Mouse (Mus musculus) liver, embryonic 14.5 days (tissue): Measurements from ENCODE around the gene Gm10024. TPM values are rescaled to one million over a fixed set of nuclear protein-coding genes. Genes with fewer than 3 reads are reported as not detected.
"Not testable (repeated sequence)": the region's sequence is repeated elsewhere in the genome, so short reads cannot be mapped to it uniquely, and the experiment has no call there.

ENCODE experiments used
- ATAC-seq: fragments of 200-750 bp; cut with Nextera tagmentation; 2 replicates; pipeline ENCODE4 v1.8.0; 2017; ENCODE audit warnings: moderate number of reproducible peaks, mild to moderate bottlenecking, moderate library complexity; ENCODE audit not compliant: insufficient read depth
- DNase-seq, 3 experiments: peaks; one replicate each; pipeline ENCODE4 v3.0.0-alpha.2; 2012 to 2013; ENCODE audit warnings: low read depth in 3 of 3, low spot score in 3 of 3
- H3K27ac ChIP-seq: fragments of 300-500 bp; sonication (generic); 2 replicates; pipeline ENCODE4 v1.5.1; 2014; ENCODE audit warnings: moderate library complexity, mild to moderate bottlenecking, control low read depth, inconsistent platforms
- H3K27me3 ChIP-seq: fragments of 300-500 bp; sonication (generic); 2 replicates; pipeline ENCODE4 v1.6.1; 2014; ENCODE audit warnings: mild to moderate bottlenecking, low read length, moderate library complexity; ENCODE audit not compliant: control insufficient read depth, insufficient read depth
- H3K36me3 ChIP-seq: fragments of 300-500 bp; sonication (generic); replicated peaks from 2 replicates; pipeline ENCODE4 v1.6.1; 2014; ENCODE audit warnings: low read depth; ENCODE audit not compliant: control insufficient read depth, insufficient read depth
- H3K4me1 ChIP-seq, 2 experiments: fragments of 200-500 bp in 1 of 2; fragments of 300-500 bp in 1 of 2; sonication (generic) in 1 of 2; replicated peaks; 2 replicates each; pipeline ENCODE4 v1.6.1; 2012 to 2014; ENCODE audit warnings: antibody characterized with exemption in 1 of 2, inconsistent platforms in 1 of 2, low read length in 1 of 2; ENCODE audit not compliant: control insufficient read depth in 2 of 2, insufficient read depth in 2 of 2
- H3K4me2 ChIP-seq: fragments of 300-500 bp; sonication (generic); 2 replicates; pipeline ENCODE4 v1.6.1; 2014; ENCODE audit warnings: low read depth, mild to moderate bottlenecking, control low read depth, moderate library complexity
- H3K4me3 ChIP-seq, 2 experiments: fragments of 200-500 bp in 1 of 2; fragments of 300-500 bp in 1 of 2; sonication (generic) in 1 of 2; 2 replicates each; pipeline ENCODE4 v1.5.1; 2012 to 2014; ENCODE audit warnings: low read depth in 2 of 2, low read length in 2 of 2, mild to moderate bottlenecking in 2 of 2, control low read depth in 1 of 2, inconsistent platforms in 1 of 2, moderate library complexity in 1 of 2; ENCODE audit not compliant: insufficient read depth in 1 of 2
- H3K9ac ChIP-seq: fragments of 300-500 bp; sonication (generic); replicated peaks from 2 replicates; pipeline ENCODE4 v1.6.1; 2014; ENCODE audit warnings: mild to moderate bottlenecking, control low read depth, moderate library complexity
- H3K9me3 ChIP-seq: fragments of 300-500 bp; sonication (generic); 2 replicates; pipeline ENCODE4 v1.6.1; 2016; ENCODE audit warnings: low read length, mixed read lengths; ENCODE audit not compliant: control insufficient read depth
- CTCF ChIP-seq: IDR thresholded peaks from 2 replicates; pipeline ENCODE4 v1.5.1; 2016; ENCODE audit warnings: antibody characterized with exemption, low read depth, control low read depth
- EP300 ChIP-seq: IDR thresholded peaks from 2 replicates; pipeline ENCODE4 v1.6.1; 2016; ENCODE audit warnings: antibody characterized with exemption, low read depth
- WGBS: fragments of 180-500 bp; shearing (Covaris S2); extraction: QIAGEN DNeasy Blood & Tissue Kit; methylation state at CpG from one replicate; pipeline ENCODE4 v1.1.7; 2014; ENCODE audit not compliant: insufficient replicate concordance; 5-methylcytosine and 5-hydroxymethylcytosine counted together
- polyA plus RNA-seq, 2 experiments: library from polyadenylated mRNA; depleted of rRNA in 1 of 2; stranded (reverse) in 1 of 2; unstranded in 1 of 2; fragments of >200 nt; fragmentation: Nextera tagmentation in 1 of 2; extraction: Ambion mirVana in 1 of 2; gene quantifications; 2 replicates each; pipeline versions ENCODE4 v1.2.1 to v1.2.3; 2012 to 2014

The Gm10024 gene
- polyA plus RNA-seq, 2 experiments = not detected

DNA sequence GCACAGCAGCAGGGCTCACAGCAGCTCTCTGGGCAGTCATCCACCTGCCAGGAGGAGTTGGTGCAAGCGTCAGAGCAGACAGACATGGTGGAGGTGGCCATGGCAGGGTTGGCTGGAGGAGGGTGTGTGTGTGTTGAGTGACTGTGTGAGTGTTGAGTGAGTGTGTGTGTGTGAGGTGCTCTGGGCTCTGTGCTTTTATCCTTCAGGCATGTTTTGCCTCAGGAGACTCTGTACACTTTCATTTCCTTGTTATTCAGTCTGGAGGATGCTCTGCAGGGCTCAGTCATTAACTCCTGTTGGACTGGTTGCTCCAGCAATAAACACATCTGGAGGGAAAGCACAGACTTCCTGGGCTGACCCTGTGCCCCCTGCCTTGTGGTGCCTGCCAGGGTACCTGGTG is 40.0 kb downstream of the Gm10024 start, which contains the start of gene Gm9736:
Gm9736 (minus strand) TSS at position 101 of the 400 bp plus-strand sequence.
- not testable (repeated sequence) for H3K4me2 ChIP-seq, DNase-seq, ATAC-seq, H3K27me3 ChIP-seq, H3K9me3 ChIP-seq, H3K4me3 ChIP-seq, H3K36me3 ChIP-seq, H3K9ac ChIP-seq, H3K4me1 ChIP-seq, H3K27ac ChIP-seq
- 60% methylated on average over 1 of the region's 1 CpGs for WGBS

DNA sequence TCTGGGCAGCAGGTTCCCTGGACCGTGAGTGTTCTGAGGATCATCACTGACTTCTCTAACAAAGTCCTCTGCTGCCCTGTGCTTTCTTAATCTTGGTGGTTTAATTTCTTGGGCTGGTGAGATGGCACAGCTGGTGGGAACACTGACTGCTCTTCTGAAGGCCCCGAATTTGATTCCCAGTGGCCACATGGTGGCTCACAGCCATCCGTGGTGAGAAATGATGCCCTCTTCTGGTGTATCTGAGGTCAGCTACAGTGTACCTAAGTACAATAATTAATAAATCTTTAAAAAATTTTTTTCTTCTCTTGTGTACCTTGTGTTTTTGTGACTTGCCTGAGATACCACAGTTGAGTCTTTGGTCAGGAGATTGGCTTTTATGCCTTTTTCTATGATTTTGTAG is 41.1 kb downstream of the Gm10024 start:
- not testable (repeated sequence) for ATAC-seq, DNase-seq, H3K27ac ChIP-seq, H3K9me3 ChIP-seq, H3K27me3 ChIP-seq, H3K4me3 ChIP-seq, H3K36me3 ChIP-seq, H3K9ac ChIP-seq, H3K4me1 ChIP-seq, H3K4me2 ChIP-seq
- 42% methylated on average over 3 of the region's 3 CpGs for WGBS

DNA sequence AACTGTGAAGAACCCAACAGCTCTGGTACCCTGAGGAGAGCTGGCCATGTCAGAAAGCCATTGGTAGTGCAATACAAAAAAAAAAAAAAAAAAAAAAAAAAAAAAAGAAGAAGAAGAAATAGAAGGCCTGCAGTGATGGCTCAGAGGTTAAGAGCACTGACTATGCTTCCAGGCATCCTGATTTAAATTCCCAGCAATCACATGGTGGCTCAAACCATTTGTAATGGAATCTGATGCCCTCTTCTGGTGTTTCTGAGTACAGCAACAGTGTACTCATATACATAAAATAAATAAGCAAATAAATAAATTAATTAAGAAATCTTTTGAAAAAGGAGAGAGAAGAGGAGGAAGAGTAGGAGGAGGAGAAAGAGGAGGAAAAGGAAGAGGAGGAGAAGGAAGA is 42.2 kb downstream of the Gm10024 start:
- H3K9ac ChIP-seq = no peak overlapping the region
- no peak overlapping the region for H3K4me2 ChIP-seq
- no peak for TF ChIP-seq EP300
- no peak; the same call in 1 of the 2 replicates for TF ChIP-seq CTCF
- DNase-seq (no peak), ATAC-seq (no peak)
- no peaks in the 10 kb centered on the region for H3K27me3 ChIP-seq
- H3K9me3 ChIP-seq = no peaks in the 10 kb centered on the region
- H3K36me3 ChIP-seq = no peaks in the 10 kb centered on the region
- no peaks in the 10 kb centered on the region for H3K4me1 ChIP-seq
- H3K4me3 ChIP-seq = no peak overlapping the region
- no peak overlapping the region for H3K27ac ChIP-seq

DNA sequence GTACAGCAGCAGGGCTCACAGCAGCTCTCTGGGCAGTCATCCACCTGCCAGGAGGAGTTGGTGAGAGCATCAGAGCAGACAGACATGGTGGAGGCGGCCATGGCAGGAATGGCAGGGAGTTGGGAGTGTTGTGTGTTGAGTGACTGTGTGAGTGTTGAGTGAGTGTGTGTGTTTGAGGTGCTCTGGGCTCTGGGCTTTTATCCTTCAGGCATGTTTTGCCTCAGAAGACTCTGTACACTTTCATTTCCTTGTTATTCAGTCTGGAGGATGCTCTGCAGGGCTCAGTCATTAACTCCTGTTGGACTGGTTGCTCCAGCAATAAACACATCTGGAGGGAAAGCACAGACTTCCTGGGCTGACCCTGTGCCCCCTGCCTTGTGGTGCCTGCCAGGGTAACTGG is 48.3 kb downstream of the Gm10024 start, which contains the start of gene Gm3233:
Gm3233 (minus strand) TSS at position 101 of the 400 bp plus-strand sequence.
- not testable (repeated sequence) for H3K9ac ChIP-seq, H3K27ac ChIP-seq, H3K9me3 ChIP-seq, H3K27me3 ChIP-seq, ATAC-seq, H3K4me3 ChIP-seq, H3K4me1 ChIP-seq, H3K4me2 ChIP-seq, DNase-seq, H3K36me3 ChIP-seq
- no CpG with 5 or more reads among the region's 1 CpGs for WGBS

Other genes starting within 250 kb of the Gm10024 start
- 9.6 and 13.9 TPM in 2 replicates for gene Fam207a, start 195.7 kb upstream of the Gm10024 start, polyA plus RNA-seq (2012; rRNA removed)
- 16.7 and 19.5 TPM in 2 replicates for gene Fam207a, start 195.7 kb upstream of the Gm10024 start, polyA plus RNA-seq (2014; fragmentation: Nextera tagmentation; extraction: Ambion mirVana)
- 7.1 and 8.7 TPM in 2 replicates for gene Itgb2, start 181.2 kb upstream of the Gm10024 start, polyA plus RNA-seq (2012; rRNA removed)
- gene Itgb2, start 181.2 kb upstream of the Gm10024 start, polyA plus RNA-seq (2014; fragmentation: Nextera tagmentation; extraction: Ambion mirVana) = 9.2 and 11.1 TPM in 2 replicates
- gene Pttg1ip, start 129.7 kb upstream of the Gm10024 start, polyA plus RNA-seq (2012; rRNA removed) = 36.6 and 40.5 TPM in 2 replicates
- gene Pttg1ip, start 129.7 kb upstream of the Gm10024 start, polyA plus RNA-seq (2014; fragmentation: Nextera tagmentation; extraction: Ambion mirVana) = 64.8 and 69.1 TPM in 2 replicates
- 74.1 and 109 TPM in 2 replicates for gene Sumo3, start 105.4 kb upstream of the Gm10024 start, polyA plus RNA-seq (2012; rRNA removed)
- gene Sumo3, start 105.4 kb upstream of the Gm10024 start, polyA plus RNA-seq (2014; fragmentation: Nextera tagmentation; extraction: Ambion mirVana) = 82.5 and 87.7 TPM in 2 replicates
- gene Gm49325, start 105.3 kb upstream of the Gm10024 start, polyA plus RNA-seq (2012; rRNA removed) = 0.09 TPM in 1 of 2 replicates, not detected in the other
- gene Gm49325, start 105.3 kb upstream of the Gm10024 start, polyA plus RNA-seq (2014; fragmentation: Nextera tagmentation; extraction: Ambion mirVana) = not detected in 2 replicates
- 19.3 TPM in 2 replicates for gene Ube2g2, start 89.2 kb upstream of the Gm10024 start, polyA plus RNA-seq (2012; rRNA removed)
- 25.3 and 27.1 TPM in 2 replicates for gene Ube2g2, start 89.2 kb upstream of the Gm10024 start, polyA plus RNA-seq (2014; fragmentation: Nextera tagmentation; extraction: Ambion mirVana)
- gene Tspear, start 24.9 kb upstream of the Gm10024 start, polyA plus RNA-seq (2012; rRNA removed) = 0.03 TPM in 1 of 2 replicates, not detected in the other
- gene Tspear, start 24.9 kb upstream of the Gm10024 start, polyA plus RNA-seq (2014; fragmentation: Nextera tagmentation; extraction: Ambion mirVana) = not detected in 2 replicates
- not detected in 2 replicates for gene Gm19402, start 20.7 kb upstream of the Gm10024 start, polyA plus RNA-seq (2012; rRNA removed)
- not detected in 2 replicates for gene Gm19402, start 20.7 kb upstream of the Gm10024 start, polyA plus RNA-seq (2014; fragmentation: Nextera tagmentation; extraction: Ambion mirVana)
- gene Gm9508, start 14.2 kb upstream of the Gm10024 start, polyA plus RNA-seq (2012; rRNA removed) = not detected in 2 replicates
- not detected in 2 replicates for gene Gm9508, start 14.2 kb upstream of the Gm10024 start, polyA plus RNA-seq (2014; fragmentation: Nextera tagmentation; extraction: Ambion mirVana)
- gene Gm10272, start 4.8 kb upstream of the Gm10024 start, polyA plus RNA-seq (2012; rRNA removed) = not detected in 2 replicates
- not detected in 2 replicates for gene Gm10272, start 4.8 kb upstream of the Gm10024 start, polyA plus RNA-seq (2014; fragmentation: Nextera tagmentation; extraction: Ambion mirVana)
- gene Gm10142, start 4.3 kb downstream of the Gm10024 start, polyA plus RNA-seq (2012; rRNA removed) = not detected in 2 replicates
- not detected in 2 replicates for gene Gm10142, start 4.3 kb downstream of the Gm10024 start, polyA plus RNA-seq (2014; fragmentation: Nextera tagmentation; extraction: Ambion mirVana)
- gene Krtap12-1, start 9.1 kb downstream of the Gm10024 start, polyA plus RNA-seq (2012; rRNA removed) = not detected in 2 replicates
- not detected in 2 replicates for gene Krtap12-1, start 9.1 kb downstream of the Gm10024 start, polyA plus RNA-seq (2014; fragmentation: Nextera tagmentation; extraction: Ambion mirVana)
- not detected in 2 replicates for gene Gm10100, start 15.0 kb downstream of the Gm10024 start, polyA plus RNA-seq (2012; rRNA removed)
- gene Gm10100, start 15.0 kb downstream of the Gm10024 start, polyA plus RNA-seq (2014; fragmentation: Nextera tagmentation; extraction: Ambion mirVana) = not detected in 2 replicates
- gene Gm18596, start 31.2 kb downstream of the Gm10024 start, polyA plus RNA-seq (2012; rRNA removed) = not detected in 2 replicates
- not detected in 2 replicates for gene Gm18596, start 31.2 kb downstream of the Gm10024 start, polyA plus RNA-seq (2014; fragmentation: Nextera tagmentation; extraction: Ambion mirVana)
- not detected in 2 replicates for gene Gm9736, start 39.9 kb downstream of the Gm10024 start, polyA plus RNA-seq (2012; rRNA removed)
- not detected in 2 replicates for gene Gm9736, start 39.9 kb downstream of the Gm10024 start, polyA plus RNA-seq (2014; fragmentation: Nextera tagmentation; extraction: Ambion mirVana)
- not detected in 2 replicates for gene Gm3233, start 48.2 kb downstream of the Gm10024 start, polyA plus RNA-seq (2012; rRNA removed)
- not detected in 2 replicates for gene Gm3233, start 48.2 kb downstream of the Gm10024 start, polyA plus RNA-seq (2014; fragmentation: Nextera tagmentation; extraction: Ambion mirVana)
- gene Gm3238, start 59.9 kb downstream of the Gm10024 start, polyA plus RNA-seq (2012; rRNA removed) = not detected in 2 replicates
- gene Gm3238, start 59.9 kb downstream of the Gm10024 start, polyA plus RNA-seq (2014; fragmentation: Nextera tagmentation; extraction: Ambion mirVana) = not detected in 2 replicates
- gene Gm7138, start 65.5 kb downstream of the Gm10024 start, polyA plus RNA-seq (2012; rRNA removed) = not detected in 2 replicates
- not detected in 2 replicates for gene Gm7138, start 65.5 kb downstream of the Gm10024 start, polyA plus RNA-seq (2014; fragmentation: Nextera tagmentation; extraction: Ambion mirVana)
- gene Gm3250, start 71.1 kb downstream of the Gm10024 start, polyA plus RNA-seq (2012; rRNA removed) = not detected in 2 replicates
- not detected in 2 replicates for gene Gm3250, start 71.1 kb downstream of the Gm10024 start, polyA plus RNA-seq (2014; fragmentation: Nextera tagmentation; extraction: Ambion mirVana)
- gene Gm7137, start 76.7 kb downstream of the Gm10024 start, polyA plus RNA-seq (2012; rRNA removed) = not detected in 2 replicates
- gene Gm7137, start 76.7 kb downstream of the Gm10024 start, polyA plus RNA-seq (2014; fragmentation: Nextera tagmentation; extraction: Ambion mirVana) = not detected in 2 replicates
- not detected in 2 replicates for gene Gm9639, start 83.6 kb downstream of the Gm10024 start, polyA plus RNA-seq (2012; rRNA removed)
- gene Gm9639, start 83.6 kb downstream of the Gm10024 start, polyA plus RNA-seq (2014; fragmentation: Nextera tagmentation; extraction: Ambion mirVana) = not detected in 2 replicates
- gene Gm19668, start 87.7 kb downstream of the Gm10024 start, polyA plus RNA-seq (2012; rRNA removed) = not detected in 2 replicates
- gene Gm19668, start 87.7 kb downstream of the Gm10024 start, polyA plus RNA-seq (2014; fragmentation: Nextera tagmentation; extraction: Ambion mirVana) = not detected in 2 replicates
- gene Gm9507, start 100.4 kb downstream of the Gm10024 start, polyA plus RNA-seq (2012; rRNA removed) = not detected in 2 replicates
- not detected in 2 replicates for gene Gm9507, start 100.4 kb downstream of the Gm10024 start, polyA plus RNA-seq (2014; fragmentation: Nextera tagmentation; extraction: Ambion mirVana)
- gene Gm2696, start 103.2 kb downstream of the Gm10024 start, polyA plus RNA-seq (2012; rRNA removed) = not detected in 2 replicates
- not detected in 2 replicates for gene Gm2696, start 103.2 kb downstream of the Gm10024 start, polyA plus RNA-seq (2014; fragmentation: Nextera tagmentation; extraction: Ambion mirVana)
- not detected in 2 replicates for gene Krtap10-4, start 115.6 kb downstream of the Gm10024 start, polyA plus RNA-seq (2012; rRNA removed)
- gene Krtap10-4, start 115.6 kb downstream of the Gm10024 start, polyA plus RNA-seq (2014; fragmentation: Nextera tagmentation; extraction: Ambion mirVana) = not detected in 2 replicates
- gene Krtap10-10, start 124.5 kb downstream of the Gm10024 start, polyA plus RNA-seq (2012; rRNA removed) = not detected in 2 replicates
- gene Krtap10-10, start 124.5 kb downstream of the Gm10024 start, polyA plus RNA-seq (2014; fragmentation: Nextera tagmentation; extraction: Ambion mirVana) = not detected in 2 replicates
- gene Gm36176, start 135.3 kb downstream of the Gm10024 start, polyA plus RNA-seq (2012; rRNA removed) = not detected in 2 replicates
- not detected in 2 replicates for gene Gm36176, start 135.3 kb downstream of the Gm10024 start, polyA plus RNA-seq (2014; fragmentation: Nextera tagmentation; extraction: Ambion mirVana)
- gene Gm10318, start 141.4 kb downstream of the Gm10024 start, polyA plus RNA-seq (2012; rRNA removed) = not detected in 2 replicates
- gene Gm10318, start 141.4 kb downstream of the Gm10024 start, polyA plus RNA-seq (2014; fragmentation: Nextera tagmentation; extraction: Ambion mirVana) = not detected in 2 replicates
- not detected in 2 replicates for gene Gm3285, start 150.5 kb downstream of the Gm10024 start, polyA plus RNA-seq (2012; rRNA removed)
- gene Gm3285, start 150.5 kb downstream of the Gm10024 start, polyA plus RNA-seq (2014; fragmentation: Nextera tagmentation; extraction: Ambion mirVana) = not detected in 2 replicates
- gene Lrrc3, start 191.1 kb downstream of the Gm10024 start, polyA plus RNA-seq (2012; rRNA removed) = 6.7 and 8.4 TPM in 2 replicates
- 8.0 and 8.9 TPM in 2 replicates for gene Lrrc3, start 191.1 kb downstream of the Gm10024 start, polyA plus RNA-seq (2014; fragmentation: Nextera tagmentation; extraction: Ambion mirVana)